Mouse (Mus musculus) activated CD4-positive, CD25-positive, alpha-beta regulatory T cell, adult 4 months (primary cell): ENCODE data around the gene Utp6. TPM values are rescaled to one million over a fixed set of nuclear protein-coding genes. Genes with fewer than 3 reads are reported as not detected.

Experiments used
- ATAC-seq: one replicate; pipeline ENCODE4 v1.8.0; 2017
- polyA plus RNA-seq, 2 experiments: library from polyadenylated mRNA; unstranded; fragments of 100-300 nt; shearing (Covaris generic); gene quantifications; one replicate each; pipeline ENCODE4 v1.2.1; 2017

The Utp6 gene
- polyA plus RNA-seq, 2 experiments from 2014 or later: 37.9 to 38.9 TPM

DNA sequence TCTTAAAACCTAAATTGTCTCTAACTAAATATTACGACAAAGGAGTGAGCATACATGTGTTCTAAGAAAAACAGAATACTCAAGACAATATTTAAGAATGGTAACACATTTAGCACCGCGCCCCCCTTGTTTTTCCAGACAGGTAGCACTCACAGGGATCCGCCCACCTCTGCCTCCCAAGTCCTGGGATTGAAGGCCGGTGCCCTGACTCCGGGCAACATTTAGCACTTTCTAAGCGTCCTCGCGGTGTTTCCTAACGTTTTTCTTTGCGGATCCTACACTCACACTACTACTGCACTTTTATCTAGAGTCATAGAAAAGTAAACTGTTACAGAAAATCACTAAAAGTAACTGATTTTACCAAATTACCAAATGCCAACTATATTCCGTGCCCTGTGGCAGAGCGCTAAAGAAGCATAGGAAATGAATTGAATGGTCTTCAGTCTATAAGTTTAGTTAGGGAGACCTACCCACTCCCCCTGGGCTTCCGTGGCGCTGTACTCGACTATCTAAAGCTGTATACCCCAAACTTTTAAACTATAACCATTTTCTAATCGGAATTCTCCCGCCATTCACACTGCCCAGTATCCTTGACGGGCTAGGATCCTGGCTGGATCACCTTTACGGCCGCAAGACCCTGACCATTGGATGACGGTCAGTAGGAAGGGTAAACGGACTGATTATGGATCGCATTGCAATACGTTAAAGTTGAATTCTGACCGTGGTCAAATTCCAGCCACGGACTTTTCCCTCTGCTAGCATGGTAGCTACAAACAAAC lies 655 bp downstream of the Utp6 start:
- no peak for ATAC-seq

GRCm38 (mm10) chr11:79947265-79947664 lies 14.9 kb downstream of the Utp6 start:
- no peak for ATAC-seq

DNA sequence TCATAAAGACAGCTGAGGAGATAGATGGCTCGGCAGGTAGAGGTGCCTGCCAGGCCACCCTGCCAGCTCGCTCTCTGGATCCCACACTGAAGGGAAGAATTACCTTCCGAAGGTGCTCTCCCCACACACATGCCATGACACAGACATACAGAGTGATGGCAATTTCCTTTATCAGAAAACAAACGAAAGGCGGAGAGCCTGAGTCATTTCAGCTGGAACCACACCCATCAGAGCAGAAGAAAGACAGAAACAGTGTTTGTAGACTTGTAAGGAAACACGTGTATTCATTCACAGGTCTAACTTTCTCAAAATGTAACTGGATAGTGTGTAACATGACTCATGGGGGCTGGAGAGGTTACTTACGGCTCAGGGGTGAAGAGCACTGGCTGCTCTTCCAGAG lies 18.6 kb downstream of the Utp6 start:
- no peak for ATAC-seq

DNA sequence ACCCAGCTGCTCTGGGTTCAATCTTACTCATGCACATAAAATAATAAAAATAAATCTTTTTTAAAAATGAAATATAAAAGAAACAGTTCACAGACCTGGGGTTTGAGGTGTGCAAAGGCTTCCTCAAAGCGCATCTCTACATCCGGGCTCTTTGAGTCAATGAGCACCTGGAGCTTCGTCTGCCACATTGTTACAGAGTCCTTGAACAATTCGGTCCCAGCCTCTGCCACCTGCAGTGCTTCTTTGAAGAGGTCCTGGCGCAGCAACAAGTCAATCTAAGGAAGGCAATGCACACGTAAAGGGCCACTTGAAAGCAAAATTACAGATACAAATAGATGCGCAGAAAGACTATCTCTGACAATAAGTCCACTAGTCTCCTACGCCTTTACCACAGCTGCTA lies 19.1 kb downstream of the Utp6 start:
- no peak for ATAC-seq

- ATAC-seq: no peak
Measured at GRCm38 (mm10) chr11:79935766-79936165, 26.4 kb downstream of the Utp6 start.

DNA sequence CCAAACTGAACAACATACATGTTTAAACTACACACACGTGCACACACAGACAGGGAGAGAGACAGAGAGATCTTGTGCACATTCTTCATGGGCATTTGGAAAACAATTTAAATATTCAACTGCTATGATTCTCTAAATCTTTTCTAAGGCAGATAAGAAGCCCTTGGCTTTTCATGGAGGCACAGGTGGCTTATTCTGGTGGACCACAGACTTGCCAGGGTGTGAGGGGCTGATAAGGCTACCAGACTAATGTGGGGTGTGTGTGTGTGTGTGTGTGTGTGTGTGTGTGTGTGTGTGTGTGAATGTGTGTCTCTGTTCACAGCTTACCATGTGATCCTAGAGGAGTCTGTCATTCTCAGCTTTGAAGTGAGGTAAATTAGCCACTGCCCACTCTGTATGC lies 39.4 kb downstream of the Utp6 start:
- ATAC-seq: no peak

- ATAC-seq: no peak
Measured at GRCm38 (mm10) chr11:79922157-79922556, 40.0 kb downstream of the Utp6 start.

DNA sequence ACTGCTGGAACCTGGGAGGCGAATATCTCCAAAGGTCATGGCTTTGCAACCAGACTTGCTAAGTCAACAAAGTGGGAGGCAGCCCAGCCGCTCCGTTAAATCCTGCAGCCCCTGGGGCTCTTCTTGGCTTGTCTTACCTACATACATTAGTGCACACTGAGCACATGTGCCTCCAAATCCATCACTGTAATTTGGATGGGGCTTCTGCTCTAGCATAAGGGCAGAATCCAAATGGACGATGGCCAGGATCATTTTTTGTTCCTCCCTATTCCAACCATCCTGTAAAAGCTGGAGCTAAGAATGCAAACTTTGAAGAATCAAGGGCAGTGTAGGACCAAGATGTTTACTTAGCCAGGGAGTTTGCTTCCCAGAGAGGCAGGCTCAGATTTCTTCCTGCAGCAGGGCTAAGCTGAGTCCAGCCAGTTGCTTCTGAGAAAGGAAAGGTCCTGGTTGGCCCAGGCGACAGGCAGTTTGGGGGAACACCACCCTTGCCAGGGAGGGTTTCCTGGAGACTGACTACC lies 41.6 kb downstream of the Utp6 start:
- no peak for ATAC-seq

- ATAC-seq: peak; percentile 49
Measured at GRCm38 (mm10) chr11:79919685-79920504, 42.3 kb downstream of the Utp6 start.

DNA sequence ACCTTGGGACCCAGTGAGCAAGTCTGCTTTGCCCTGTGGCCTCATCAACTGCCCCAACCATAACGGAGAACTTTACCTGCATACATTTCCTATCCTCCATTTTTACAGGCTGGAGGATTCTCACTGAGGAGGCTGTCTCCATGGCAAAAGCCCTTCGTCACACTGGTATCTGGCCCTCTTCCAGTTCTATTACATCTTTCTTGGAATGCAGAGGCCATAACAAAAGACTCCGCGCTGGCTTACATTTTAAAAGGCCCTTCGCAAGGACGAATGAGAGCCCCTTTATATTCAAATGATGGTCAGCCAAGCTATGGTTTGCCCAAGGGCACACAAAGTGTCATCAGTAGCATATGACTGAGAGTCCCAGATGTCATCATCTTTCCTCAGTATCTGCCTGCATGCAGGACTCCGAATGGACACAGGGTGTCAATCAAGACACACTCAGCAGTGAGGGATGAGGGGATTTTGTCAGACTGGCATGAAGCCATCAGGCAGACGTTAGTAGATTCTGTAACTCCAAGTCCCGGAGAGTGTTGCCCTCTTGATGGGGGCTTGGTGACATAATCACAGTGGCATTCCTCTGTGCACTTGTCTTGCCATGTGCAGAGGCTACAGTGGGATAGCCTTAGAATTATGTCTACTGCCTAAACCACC lies 46.4 kb downstream of the Utp6 start:
- ATAC-seq: no peak

DNA sequence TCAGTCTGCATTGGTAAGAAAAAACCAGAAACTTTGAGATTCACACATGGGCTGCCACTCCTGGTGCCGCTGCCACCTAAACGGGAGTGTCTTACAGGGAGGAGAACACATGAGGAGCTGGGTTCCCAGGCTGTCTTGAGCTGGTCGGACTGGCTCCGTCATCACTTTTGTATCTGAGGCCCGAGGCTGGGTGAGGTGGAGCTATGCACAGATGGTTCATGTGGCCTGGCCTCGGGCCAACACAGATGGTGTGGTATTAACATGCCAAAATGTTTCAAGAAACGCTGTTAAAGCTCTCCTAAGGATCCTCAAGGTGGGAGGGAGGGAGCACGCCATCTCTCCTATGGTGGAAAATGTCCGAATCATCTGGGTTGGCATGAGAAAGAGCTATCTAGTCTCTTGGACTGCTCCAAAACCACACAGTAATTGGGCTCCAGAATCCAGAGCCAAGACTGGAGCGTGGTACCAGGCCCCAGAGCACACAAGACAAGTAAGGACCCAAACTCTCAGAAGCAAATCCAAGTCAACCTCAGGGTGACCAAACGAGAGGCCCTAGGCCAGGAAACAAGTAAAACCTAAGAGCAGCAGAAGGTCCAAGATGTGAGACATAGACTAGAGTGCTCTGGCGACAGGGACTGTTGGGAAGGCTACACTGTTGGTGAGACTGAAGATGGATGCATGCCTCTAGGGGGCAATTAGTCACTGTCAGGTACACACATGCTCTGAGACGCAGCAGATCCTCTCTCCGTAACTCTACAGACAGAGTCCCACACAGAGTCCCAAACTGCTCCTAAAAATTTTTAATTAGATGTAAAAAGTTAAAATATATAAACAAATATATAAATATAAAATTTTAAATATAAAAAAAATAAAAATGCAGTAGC lies 53.3 kb downstream of the Utp6 start:
- ATAC-seq: no peak

DNA sequence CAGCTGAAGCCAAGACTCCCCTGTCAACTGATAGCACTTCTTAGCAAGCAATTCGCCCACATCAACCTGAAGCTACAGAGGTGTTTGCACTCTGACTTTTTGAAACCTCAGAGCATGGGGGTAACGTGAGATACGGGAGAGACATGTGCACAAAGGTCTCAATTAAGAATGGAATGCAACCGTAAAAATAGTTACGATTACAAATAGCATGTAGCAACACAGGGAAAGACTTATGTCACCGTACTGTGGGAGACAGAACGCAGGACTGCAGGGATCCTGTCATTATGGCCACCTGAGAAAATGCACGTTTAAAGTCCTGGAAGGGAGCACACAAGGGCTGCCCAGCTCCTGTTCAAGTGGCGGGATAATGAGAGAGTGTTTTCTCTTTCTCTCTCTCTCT lies 55.3 kb downstream of the Utp6 start:
- ATAC-seq: no peak

GRCm38 (mm10) chr11:79902881-79903481 lies 59.2 kb downstream of the Utp6 start:
- no peak for ATAC-seq

DNA sequence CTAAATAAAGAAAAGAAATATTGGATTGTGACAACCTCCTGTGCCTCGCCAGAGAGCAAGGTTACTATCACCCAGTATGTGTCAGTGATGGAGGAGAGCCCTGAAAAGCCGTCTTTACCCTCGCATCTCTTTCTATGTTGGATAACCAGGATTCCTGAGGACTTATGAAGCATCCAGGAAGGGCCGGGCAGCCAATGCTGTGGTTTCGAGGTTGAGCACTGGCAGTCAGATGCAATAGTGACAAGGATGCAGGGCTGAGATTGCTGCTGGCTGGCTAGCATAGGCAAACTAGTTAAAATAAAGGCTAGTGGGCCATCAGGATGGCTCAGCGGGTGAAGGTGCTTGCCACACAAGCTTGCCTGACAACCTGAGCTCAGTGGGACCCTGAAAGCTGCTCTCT lies 61.0 kb downstream of the Utp6 start:
- ATAC-seq: no peak

DNA sequence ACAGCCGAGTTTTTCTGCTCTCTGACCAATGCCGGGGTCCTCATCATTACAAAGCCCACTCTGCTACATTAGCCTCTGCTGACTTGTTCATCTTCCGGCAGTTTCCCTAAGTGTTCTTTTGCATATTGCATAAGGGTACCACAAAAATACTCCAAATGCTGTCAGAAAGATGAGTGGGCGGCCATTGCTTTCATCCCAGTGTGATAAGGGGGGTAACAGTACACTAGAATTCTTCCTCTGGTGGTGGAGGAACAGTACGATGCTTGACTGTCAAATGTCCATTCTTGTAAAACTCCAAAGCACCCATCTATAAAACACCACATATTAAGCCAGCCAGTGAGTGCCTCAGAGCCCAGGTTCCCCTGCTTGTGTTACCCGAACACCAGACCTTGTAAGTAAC lies 69.9 kb downstream of the Utp6 start:
- ATAC-seq: no peak

DNA sequence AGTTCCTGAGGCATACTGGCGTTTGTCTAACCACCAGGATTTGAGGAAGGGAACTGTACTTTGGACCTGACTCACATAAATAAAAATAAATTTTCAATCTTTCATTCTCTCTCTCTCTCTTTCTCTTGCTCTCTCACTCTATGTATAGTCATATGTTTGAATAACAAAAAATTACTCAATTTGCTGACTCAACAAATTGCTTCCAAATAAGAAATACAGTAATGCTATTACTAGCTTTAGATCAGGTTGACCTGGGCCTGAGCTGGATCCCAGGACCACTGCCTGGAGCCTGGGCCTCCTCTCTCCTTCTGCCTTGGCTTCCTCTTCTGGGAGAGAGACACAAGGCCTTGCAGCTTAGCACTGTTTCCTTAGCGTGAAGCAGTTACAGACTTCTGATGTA lies 71.4 kb downstream of the Utp6 start:
- ATAC-seq: no peak

GRCm38 (mm10) chr11:79886961-79887360 lies 75.2 kb downstream of the Utp6 start:
- ATAC-seq: no peak

- no peak for ATAC-seq
Measured at GRCm38 (mm10) chr11:79886395-79886794, 75.8 kb downstream of the Utp6 start.

GRCm38 (mm10) chr11:79885713-79886393 lies 76.3 kb downstream of the Utp6 start:
- no peak for ATAC-seq

GRCm38 (mm10) chr11:79884784-79885183 lies 77.4 kb downstream of the Utp6 start:
- no peak for ATAC-seq
